Comparison of ENCODE assay signal across 9 mouse cellular contexts in genomic region chr15:85678981-85679708, GRCm38 (mm10). TPM values are rescaled to one million over a fixed set of nuclear protein-coding genes. Genes with fewer than 3 reads are reported as not detected.
DNase-seq lines count a peak whose midpoint lies in the region; ATAC-seq and TF ChIP-seq lines count a peak whose summit lies in the region.
"Had no signal": no experiment of that assay in that cellular context is flagged by ENCODE, and none has a peak within 500 bp of the region (broad histone marks: within the 10 kb centered on the region; RNA-seq: fewer than 3 reads in every experiment).

No protein-coding gene starts in this region.

- TF ChIP-seq CTCF in heart, adult 2 months (IDR thresholded peaks at IDR 0.05): no peak
- TF ChIP-seq CTCF in testis, adult 2 months (IDR thresholded peaks at IDR 0.05; ENCODE audit: control insufficient read depth, insufficient read depth, insufficient replicate concordance, low read depth, low read length): no peak

- peak; percentile 74 for ATAC-seq in hindbrain, embryonic 14.5 days (ENCODE audit: low FRiP score)

- peaks cover 48% of the 10 kb centered on the region for H3K4me1 ChIP-seq in heart, adult 2 months (ENCODE audit: control insufficient read depth, insufficient read depth, low read length)
- H3K4me1 ChIP-seq in testis, adult 2 months (ENCODE audit: control insufficient read depth, insufficient read depth, low read length): peaks cover 3% of the 10 kb centered on the region; the same call in 1 of the 2 replicates
- H3K4me1 ChIP-seq in hindbrain, embryonic 14.5 days (replicated peaks; ENCODE audit: control insufficient read depth, insufficient read depth, low read length): peaks cover 58% of the 10 kb centered on the region

- H3K9ac ChIP-seq in heart, adult 2 months (ENCODE audit: low read depth, low read length): peak overlapping the region; percentile 46
- H3K9ac ChIP-seq in hindbrain, embryonic 14.5 days: peak overlapping the region; percentile 97

- H3K4me3 ChIP-seq in heart, adult 2 months: peak overlapping the region; percentile 46
- H3K4me3 ChIP-seq in testis, adult 2 months (ENCODE audit: control insufficient read depth, low read depth, low read length): peak overlapping the region; percentile 12; the same call in 1 of the 2 replicates
- peak overlapping the region; percentile 89 for H3K4me3 ChIP-seq in hindbrain, embryonic 14.5 days (replicated peaks; ENCODE audit: low read length)

- peaks cover 21% of the 10 kb centered on the region for H3K79me2 ChIP-seq in heart, adult 2 months (replicated peaks; ENCODE audit: control insufficient read depth, insufficient read depth, low read length)

- DNase-seq in heart, adult 2 months: peak in 1 of 2 experiments; percentile 75
- no peak for DNase-seq in heart, postnatal 25 days (ENCODE audit: low spot score)
- no peak for DNase-seq in testis, postnatal 14 days (ENCODE audit: low spot score)
- DNase-seq in hindbrain, embryonic 14.5 days (ENCODE audit: low spot score): no peak
- peak; percentile 69 to 75 for DNase-seq in right cerebral cortex, adult 2 months (ENCODE audit: low spot score in 2 of 2)
- DNase-seq in urinary bladder, postnatal 36 days (ENCODE audit: low spot score in 2 of 2): no peak
- no peak for DNase-seq in thymus, postnatal 10 days (ENCODE audit: low spot score in 2 of 2)

- 0 out of 2 replicates have a peak, but pooled peaks have one; percentile 28 for TF ChIP-seq POLR2A in heart, adult 2 months (IDR thresholded peaks at IDR 0.05; ENCODE audit: insufficient read depth, low read depth, low read length)
- TF ChIP-seq POLR2A in testis, adult 2 months (IDR thresholded peaks at IDR 0.05; ENCODE audit: control insufficient read depth, low read depth, low read length): no peak

- 24% methylated on average over 24 of the region's 24 CpGs for WGBS in heart, adult 2 months
- 58% methylated on average over 24 of the region's 24 CpGs for WGBS in hindbrain, embryonic 14.5 days

- no peak for TF ChIP-seq EP300 in heart, adult 2 months (IDR thresholded peaks at IDR 0.05; ENCODE audit: insufficient read depth, low read depth, low read length)

- H3K27ac ChIP-seq in heart, adult 2 months: peak overlapping the region; percentile 89
- H3K27ac ChIP-seq in testis, adult 2 months (ENCODE audit: control insufficient read depth, insufficient read depth, low read depth, low read length): peak overlapping the region; percentile 47
- peak overlapping the region; percentile 86 for H3K27ac ChIP-seq in hindbrain, embryonic 14.5 days

- peak overlapping the region; percentile 80 for H3K4me2 ChIP-seq in hindbrain, embryonic 14.5 days (replicated peaks)

- no peaks in the 10 kb centered on the region for H3K9me3 ChIP-seq in hindbrain, embryonic 14.5 days (ENCODE audit: control insufficient read depth, low read length)

- peaks cover 48% of the 10 kb centered on the region for H3K36me3 ChIP-seq in heart, adult 2 months (ENCODE audit: control insufficient read depth, insufficient read depth, low read length)
- no peaks in the 10 kb centered on the region for H3K36me3 ChIP-seq in testis, adult 2 months (ENCODE audit: control insufficient read depth, insufficient read depth, low read length)
- peaks cover 35% of the 10 kb centered on the region for H3K36me3 ChIP-seq in hindbrain, embryonic 14.5 days (replicated peaks; ENCODE audit: control insufficient read depth, insufficient read depth)

- intact Hi-C loops in heart, adult 2 months (cut with DNase I): no loop called here
- intact Hi-C loops in heart, postnatal 25 days (cut with DNase I): no loop called here

- no peaks in the 10 kb centered on the region for H3K27me3 ChIP-seq in heart, adult 2 months (ENCODE audit: control insufficient read depth, insufficient read depth, low read length)
- no peaks in the 10 kb centered on the region for H3K27me3 ChIP-seq in testis, adult 2 months (ENCODE audit: control insufficient read depth, insufficient read depth, low read length)
- H3K27me3 ChIP-seq in hindbrain, embryonic 14.5 days (ENCODE audit: control insufficient read depth, insufficient read depth, low read length): peaks cover 5% of the 10 kb centered on the region; the same call in 1 of the 2 replicates

RNA-seq across cellular contexts. Expression of gene Ppara, which starts 55.6 kb away (rescaled TPM):
- total RNA-seq in heart, adult 2 months (2021): 10 to 100 TPM; 53.1 to 60.7 TPM
- 12.9 and 25.4 TPM in 2 replicates for polyA plus RNA-seq in heart, adult 2 months (2012; rRNA removed)
- total RNA-seq in heart, postnatal 25 days (2021): 10 to 100 TPM; 44.7 to 58.8 TPM
- 0.63 and 1.6 TPM in 2 replicates for polyA plus RNA-seq in testis, adult 2 months (2012; rRNA removed)
- polyA plus RNA-seq in hindbrain, embryonic 14.5 days (2014; fragmentation: Nextera tagmentation; extraction: Ambion mirVana): 1.2 and 1.6 TPM in 2 replicates
- total RNA-seq: neutrophil, adult 5-6 weeks had no signal

Comparison
In these comparisons a context has a peak if more than half of its experiments do, and no peak if none do; other contexts are left out.
1. DNase-seq: peak in right cerebral cortex, adult 2 months (2 of 2); none in heart, postnatal 25 days (single experiment), testis, postnatal 14 days (single experiment), hindbrain, embryonic 14.5 days (single experiment), urinary bladder, postnatal 36 days (0 of 2) and thymus, postnatal 10 days (0 of 2).
2. H3K4me3 ChIP-seq: peak in every context shown above with its lines; median percentile 89 in hindbrain, embryonic 14.5 days; 46 in heart, adult 2 months; 12 in testis, adult 2 months.
3. Peak in every context shown above with its lines, with median percentiles within 50 percentile points of each other: H3K27ac ChIP-seq.